Mouse (Mus musculus) neural tube, embryonic 11.5 days (tissue): Measurements from ENCODE around the gene Slc1a5. TPM values are rescaled to one million over a fixed set of nuclear protein-coding genes. Genes with fewer than 3 reads are reported as not detected.

Experiments
- ATAC-seq: fragments of 200-750 bp; cut with Nextera tagmentation; 2 replicates; pipeline ENCODE4 v1.8.0; 2017; ENCODE audit warnings: moderate number of reproducible peaks, mild to moderate bottlenecking, moderate TSS enrichment, moderate library complexity; ENCODE audit not compliant: insufficient read depth, low FRiP score, low TSS enrichment
- DNase-seq: peaks from one replicate; pipeline ENCODE4 v3.0.0-alpha.2; 2015; ENCODE audit warnings: low spot score
- H3K27ac ChIP-seq: fragments of 300-500 bp; sonication (generic); 2 replicates; pipeline ENCODE4 v1.5.1; 2014; ENCODE audit warnings: low read depth, mild to moderate bottlenecking, low read length
- H3K27me3 ChIP-seq: fragments of 300-500 bp; sonication (generic); 2 replicates; pipeline ENCODE4 v1.6.1; 2014; ENCODE audit warnings: mild to moderate bottlenecking, low read length, mixed read lengths; ENCODE audit not compliant: control insufficient read depth, insufficient read depth
- H3K36me3 ChIP-seq: fragments of 300-500 bp; sonication (generic); 2 replicates; pipeline ENCODE4 v1.6.1; 2014; ENCODE audit warnings: mild to moderate bottlenecking, low read length, moderate library complexity, mixed read lengths; ENCODE audit not compliant: control insufficient read depth, insufficient read depth
- H3K4me1 ChIP-seq: fragments of 300-500 bp; sonication (generic); 2 replicates; pipeline ENCODE4 v1.6.1; 2014; ENCODE audit warnings: low read length, mixed read lengths; ENCODE audit not compliant: control insufficient read depth, insufficient read depth
- H3K4me2 ChIP-seq: fragments of 300-500 bp; sonication (generic); 2 replicates; pipeline ENCODE4 v1.6.1; 2014; ENCODE audit warnings: low read depth, mild to moderate bottlenecking, moderate library complexity
- H3K4me3 ChIP-seq: fragments of 300-500 bp; sonication (generic); 2 replicates; pipeline ENCODE4 v1.5.1; 2014; ENCODE audit warnings: low read depth, low read length
- H3K9ac ChIP-seq: fragments of 300-500 bp; sonication (generic); 2 replicates; pipeline ENCODE4 v1.6.1; 2014; ENCODE audit warnings: mild to moderate bottlenecking, low read length
- H3K9me3 ChIP-seq: fragments of 300-500 bp; sonication (generic); 2 replicates; pipeline ENCODE4 v1.6.1; 2016; ENCODE audit warnings: low read length; ENCODE audit not compliant: control insufficient read depth
- WGBS: fragments of 180-500 bp; shearing (Covaris S2); extraction: QIAGEN DNeasy Blood & Tissue Kit; methylation state at CpG from one replicate; pipeline ENCODE4 v1.1.7; 2014; 5-methylcytosine and 5-hydroxymethylcytosine counted together
- polyA plus RNA-seq: library from polyadenylated mRNA; unstranded; fragments of >200 nt; fragmentation: Nextera tagmentation; extraction: Ambion mirVana; gene quantifications from 2 replicates; pipeline ENCODE4 v1.2.1, GENCODE M21; 2014

Slc1a5 gene
- polyA plus RNA-seq, 1 experiment from 2014 or later, result 17.3 TPM

- Histone ChIP-seq H3K9me3 (no peaks in the 10 kb centered on the region), H3K27me3 (no peaks in the 10 kb centered on the region), H3K4me1 (peaks cover 17% of the 10 kb centered on the region; the same call in 1 of the 2 replicates), H3K4me3 (no peak overlapping the region), H3K4me2 (no peak overlapping the region), H3K27ac (no peak overlapping the region), H3K36me3 (no peaks in the 10 kb centered on the region), H3K9ac (no peak overlapping the region)
- no peak for DNase-seq
- no peak for ATAC-seq
- 81% methylated on average over 8 of the region's 8 CpGs for WGBS
These were observed 4.5 kb downstream of the Slc1a5 start for GRCm38 (mm10) chr7:16785541-16786083.

GRCm38 (mm10) chr7:16792316-16792715, 11.2 kb downstream of the Slc1a5 start:
- H3K27ac ChIP-seq, result no peak overlapping the region
- H3K4me1 ChIP-seq, result no peaks in the 10 kb centered on the region
- H3K9ac ChIP-seq, result no peak overlapping the region
- H3K27me3 ChIP-seq, result no peaks in the 10 kb centered on the region
- WGBS, result 79% methylated on average over 5 of the region's 5 CpGs
- peaks cover 5% of the 10 kb centered on the region for H3K36me3 ChIP-seq
- H3K9me3 ChIP-seq, result no peaks in the 10 kb centered on the region
- no peak overlapping the region for H3K4me3 ChIP-seq
- DNase-seq (no peak), ATAC-seq (no peak)
- H3K4me2 ChIP-seq, result no peak overlapping the region

- Histone ChIP-seq H3K4me1 (no peaks in the 10 kb centered on the region), H3K9ac (no peak overlapping the region), H3K27ac (no peak overlapping the region), H3K4me3 (no peak overlapping the region), H3K36me3 (peaks cover 5% of the 10 kb centered on the region), H3K4me2 (no peak overlapping the region), H3K9me3 (no peaks in the 10 kb centered on the region), H3K27me3 (no peaks in the 10 kb centered on the region)
- WGBS, result 89% methylated on average over 19 of the region's 19 CpGs
- DNase-seq, result no peak
- no peak for ATAC-seq
These were observed 12.0 kb downstream of the Slc1a5 start for GRCm38 (mm10) chr7:16793010-16793725.

GRCm38 (mm10) chr7:16794886-16795285, 13.7 kb downstream of the Slc1a5 start:
- 94% methylated on average over 5 of the region's 5 CpGs for WGBS
- Histone ChIP-seq H3K4me2 (no peak overlapping the region), H3K27me3 (no peaks in the 10 kb centered on the region), H3K4me3 (no peak overlapping the region), H3K9ac (no peak overlapping the region), H3K36me3 (peaks cover 5% of the 10 kb centered on the region), H3K27ac (no peak overlapping the region), H3K4me1 (no peaks in the 10 kb centered on the region), H3K9me3 (no peaks in the 10 kb centered on the region)
- DNase-seq, result no peak
- no peak for ATAC-seq

GRCm38 (mm10) chr7:16804409-16805028, 23.4 kb downstream of the Slc1a5 start:
- DNase-seq (peak; percentile 26), ATAC-seq (no peak; the same call in 1 of the 2 replicates)

GRCm38 (mm10) chr7:16807936-16808335, 26.8 kb downstream of the Slc1a5 start:
- Histone ChIP-seq H3K9ac (no peak overlapping the region), H3K4me2 (no peak overlapping the region), H3K9me3 (no peaks in the 10 kb centered on the region), H3K27ac (no peak overlapping the region), H3K4me1 (peaks cover 8% of the 10 kb centered on the region), H3K27me3 (peaks cover 21% of the 10 kb centered on the region), H3K4me3 (no peak overlapping the region), H3K36me3 (no peaks in the 10 kb centered on the region)
- no peak for DNase-seq
- ATAC-seq, result no peak
- 87% methylated on average over 9 of the region's 9 CpGs for WGBS

More at GRCm38 (mm10) chr7:16804409-16805028, 23.4 kb downstream of the Slc1a5 start:
- Histone ChIP-seq H3K4me1 (no peaks in the 10 kb centered on the region), H3K4me2 (no peak overlapping the region), H3K27me3 (no peaks in the 10 kb centered on the region), H3K36me3 (no peaks in the 10 kb centered on the region), H3K9ac (no peak overlapping the region), H3K27ac (no peak overlapping the region), H3K4me3 (no peak overlapping the region), H3K9me3 (no peaks in the 10 kb centered on the region)
- 40% methylated on average over 8 of the region's 8 CpGs for WGBS

- Histone ChIP-seq H3K36me3 (no peaks in the 10 kb centered on the region), H3K4me3 (no peak overlapping the region), H3K4me1 (peaks cover 8% of the 10 kb centered on the region), H3K4me2 (no peak overlapping the region), H3K9ac (no peak overlapping the region), H3K27me3 (peaks cover 21% of the 10 kb centered on the region), H3K27ac (no peak overlapping the region), H3K9me3 (no peaks in the 10 kb centered on the region)
- ATAC-seq, result no peak
- no peak for DNase-seq
- WGBS, result 87% methylated on average over 9 of the region's 9 CpGs
These were observed 27.5 kb downstream of the Slc1a5 start for GRCm38 (mm10) chr7:16808647-16809046.

GRCm38 (mm10) chr7:16809739-16810138, 28.6 kb downstream of the Slc1a5 start:
- Histone ChIP-seq H3K4me2 (no peak overlapping the region), H3K9ac (no peak overlapping the region), H3K4me3 (no peak overlapping the region), H3K27ac (no peak overlapping the region), H3K9me3 (no peaks in the 10 kb centered on the region), H3K27me3 (peaks cover 21% of the 10 kb centered on the region), H3K36me3 (no peaks in the 10 kb centered on the region), H3K4me1 (peaks cover 8% of the 10 kb centered on the region)
- ATAC-seq, result no peak
- 37% methylated on average over 10 of the region's 10 CpGs for WGBS
- DNase-seq, result peak; percentile 74
